Mouse (Mus musculus) midbrain, embryonic 14.5 days (tissue): ENCODE data around the gene Mgst1. TPM values are rescaled to one million over a fixed set of nuclear protein-coding genes. Genes with fewer than 3 reads are reported as not detected.

Source experiments
- polyA plus RNA-seq: library from polyadenylated mRNA; unstranded; fragments of >200 nt; fragmentation: Nextera tagmentation; extraction: Ambion mirVana; gene quantifications from 2 replicates; pipeline ENCODE4 v1.2.1, GENCODE M21; 2014

Gene Mgst1
- polyA plus RNA-seq, 1 experiment from 2014 or later, result 70.5 TPM

Other genes with a start within 250 kb of the Mgst1 start
- gene Slc15a5, start 60.4 kb upstream of the Mgst1 start, polyA plus RNA-seq, result 0.49 TPM in 1 of 2 replicates, not detected in the other